Mouse (Mus musculus) gastrocnemius, postnatal 36 days (tissue): ENCODE measurements around the gene Dnm1. TPM values are rescaled to one million over a fixed set of nuclear protein-coding genes. Genes with fewer than 3 reads are reported as not detected.
A peak's percentile ranks its signal among the peaks of the same experiment; 100 is the strongest.
"Not testable (repeated sequence)": the region's sequence is repeated elsewhere in the genome, so short reads cannot be mapped to it uniquely, and the experiment has no call there.

Experiments used
- DNase-seq, 2 experiments: peaks; one replicate each; pipeline ENCODE4 v3.0.0; 2022
- intact Hi-C: fragments of 180-260 bp; cut with DNase I; formaldehyde crosslinking; loops from one replicate; pipeline ENCODE4 v1.15.1; 2025
- total RNA-seq, 2 experiments: library from RNA; stranded (reverse); gene quantifications; 2 replicates each; pipeline ENCODE4 v1.2.3; 2021

Gene Dnm1
- total RNA-seq, 2 experiments from 2014 or later = 4.8 to 5.3 TPM

DNA sequence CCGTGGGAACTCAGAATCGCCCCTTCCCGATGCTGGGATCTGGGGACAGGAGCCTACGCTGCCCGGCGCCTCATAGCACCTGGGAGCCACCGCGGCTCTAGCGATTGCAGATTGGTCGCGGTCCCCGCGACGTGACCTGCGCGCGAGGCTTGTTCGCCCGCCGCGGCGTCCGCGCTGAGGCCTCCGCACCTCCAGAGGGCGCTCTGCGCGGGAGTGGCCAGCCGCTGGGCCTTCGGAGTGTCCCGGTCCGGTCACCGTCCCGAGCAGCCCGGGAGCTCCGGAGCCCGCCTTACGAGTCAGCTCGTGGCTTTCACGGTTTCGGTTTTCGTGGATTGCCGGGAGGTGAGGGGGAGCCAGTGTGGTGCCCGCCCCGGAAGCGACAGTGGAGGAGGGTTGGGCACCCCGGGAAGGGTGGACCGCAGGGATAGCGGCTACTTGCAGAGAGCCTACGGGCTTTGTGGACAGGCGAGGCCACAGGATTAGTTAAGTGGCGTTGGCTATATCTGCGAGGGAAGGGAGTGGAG is 9.7 kb upstream of the Dnm1 start:
- intact Hi-C loops = no loop called here
- peak; percentile 90 to 93 for DNase-seq

DNA sequence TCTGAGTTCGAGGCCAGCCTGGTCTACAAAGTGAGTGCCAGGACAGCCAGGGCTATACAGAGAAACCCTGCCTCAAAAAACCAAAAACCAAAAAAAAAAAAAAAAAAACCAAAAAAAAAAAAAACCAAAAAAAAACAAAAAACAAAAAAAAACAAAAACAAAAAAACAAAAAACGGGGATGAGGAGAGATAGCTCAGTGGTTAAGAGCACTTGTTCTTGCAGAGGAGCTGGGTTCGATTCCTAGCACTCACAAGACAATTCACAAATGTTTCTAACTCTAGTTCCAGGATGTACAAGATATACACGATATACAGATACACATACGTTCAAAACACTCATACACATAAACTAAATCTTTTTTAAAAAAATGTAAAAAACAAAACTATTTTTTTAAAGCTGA is 9.1 kb upstream of the Dnm1 start:
- DNase-seq, intact Hi-C loops: not testable (repeated sequence)

DNA sequence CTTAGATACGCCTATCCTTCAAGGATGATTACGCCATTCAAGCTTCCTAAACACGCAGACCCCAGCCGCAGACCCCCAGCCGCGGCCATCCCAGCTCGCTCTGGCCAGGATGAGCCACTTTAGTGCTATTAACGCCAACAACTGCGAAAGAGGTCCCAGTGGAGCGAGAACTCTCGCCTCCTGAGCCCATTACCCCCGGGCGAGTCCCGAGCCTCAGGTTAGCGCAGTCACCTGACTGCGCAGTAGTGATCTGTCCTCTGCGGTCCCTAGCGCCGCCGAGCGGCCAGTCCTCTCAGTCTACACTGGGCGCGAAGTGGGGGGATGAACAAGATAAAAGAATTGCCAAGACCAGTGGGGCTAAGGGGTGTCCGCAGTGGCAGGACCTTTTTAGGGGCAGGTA is 8.3 kb upstream of the Dnm1 start:
- intact Hi-C loops = no loop called here
- DNase-seq = peak; percentile 66 to 68

DNA sequence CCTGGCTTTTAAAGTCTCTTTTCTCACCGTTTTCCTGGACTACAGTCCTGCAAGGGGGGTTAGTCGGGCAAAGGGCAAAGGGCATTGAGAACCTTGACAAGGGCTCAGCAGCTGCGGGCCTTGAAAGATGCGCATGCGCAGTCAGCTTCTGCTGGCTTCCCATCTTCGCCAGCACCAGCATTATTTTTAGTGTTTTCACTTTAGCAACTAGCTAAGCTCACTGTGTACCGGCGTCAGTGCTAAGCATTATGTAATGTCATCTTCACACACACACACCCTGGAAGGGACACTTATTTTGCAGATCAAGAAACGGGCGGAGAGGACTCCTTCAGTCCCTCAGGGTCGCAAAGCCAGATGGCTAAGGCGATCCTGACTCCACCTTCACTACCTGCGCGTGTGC is 7.6 kb upstream of the Dnm1 start:
- intact Hi-C loops = no loop called here
- peak; percentile 58 to 71 for DNase-seq

DNA sequence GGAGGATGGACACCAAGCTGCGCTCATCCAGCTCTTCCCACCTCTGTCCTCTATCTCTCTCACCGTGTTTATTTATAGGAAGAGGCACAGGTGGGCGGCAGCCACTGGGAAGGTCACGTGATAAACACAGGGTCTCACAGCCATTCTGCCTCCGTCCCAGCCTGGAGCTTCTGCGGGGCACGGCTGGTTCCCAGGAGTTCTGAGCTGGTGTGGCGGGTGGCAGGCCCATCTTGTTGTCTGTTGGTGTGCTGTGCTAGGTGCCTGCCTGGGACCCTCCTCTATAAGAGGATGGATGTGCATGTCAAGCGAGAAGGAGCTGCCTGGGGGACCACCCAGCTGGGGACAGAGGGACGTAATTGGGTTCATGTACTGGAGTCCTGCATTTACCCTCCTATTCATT is 5.2 kb upstream of the Dnm1 start:
- no peak for DNase-seq
- intact Hi-C loops = loop anchor here (5.0 to 10.0 kb wide), 2 partner anchors 44 to 224 kb away; no protein-coding TSS in a partner anchor

DNA sequence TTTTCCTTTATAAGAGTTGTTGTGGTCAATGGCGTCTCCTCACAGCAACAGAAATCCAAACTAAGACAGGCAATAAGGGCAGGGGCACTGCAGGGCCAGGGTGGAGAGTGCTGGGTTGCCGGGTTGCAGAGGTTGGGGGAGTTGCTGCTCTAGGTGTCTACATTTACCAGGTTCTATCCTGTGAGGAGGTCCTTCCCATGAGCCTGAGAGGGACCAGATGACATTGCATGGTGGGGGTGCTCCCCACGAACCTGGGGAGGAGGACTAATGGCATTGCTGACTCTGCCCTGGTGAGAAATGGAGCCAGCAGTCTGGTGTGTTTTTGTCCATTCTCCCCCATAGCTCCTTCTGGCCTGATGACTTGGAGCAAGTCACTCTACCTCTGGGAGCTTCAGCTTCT is 4.6 kb upstream of the Dnm1 start:
- no peak for DNase-seq
- intact Hi-C loops = loop anchor here (5.0 to 10.0 kb wide), 2 partner anchors 45 to 223 kb away; no protein-coding TSS in a partner anchor

DNA sequence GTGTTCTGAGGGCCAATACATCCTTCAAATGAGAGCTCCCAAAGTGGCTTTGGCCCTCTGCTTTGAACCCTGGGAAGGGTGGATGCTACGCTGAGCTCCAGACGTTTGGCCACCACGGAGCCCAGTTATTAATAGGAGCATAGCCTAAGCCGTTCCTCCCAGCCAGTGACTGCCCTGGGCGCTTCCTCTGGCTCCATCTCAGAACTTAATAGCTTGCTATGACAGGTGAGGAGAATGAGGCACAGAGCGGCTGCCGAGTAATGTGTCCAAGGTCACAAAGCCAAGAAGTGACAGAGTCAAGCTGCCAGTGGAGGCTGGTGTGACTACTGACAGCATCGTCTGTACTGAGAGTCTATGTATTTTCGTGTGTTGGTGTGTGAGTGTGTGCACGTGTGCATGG is 3.1 kb upstream of the Dnm1 start:
- DNase-seq = no peak
- intact Hi-C loops = loop anchor here (5.0 to 10.0 kb wide), 2 partner anchors 46 to 221 kb away; no protein-coding TSS in a partner anchor

DNA sequence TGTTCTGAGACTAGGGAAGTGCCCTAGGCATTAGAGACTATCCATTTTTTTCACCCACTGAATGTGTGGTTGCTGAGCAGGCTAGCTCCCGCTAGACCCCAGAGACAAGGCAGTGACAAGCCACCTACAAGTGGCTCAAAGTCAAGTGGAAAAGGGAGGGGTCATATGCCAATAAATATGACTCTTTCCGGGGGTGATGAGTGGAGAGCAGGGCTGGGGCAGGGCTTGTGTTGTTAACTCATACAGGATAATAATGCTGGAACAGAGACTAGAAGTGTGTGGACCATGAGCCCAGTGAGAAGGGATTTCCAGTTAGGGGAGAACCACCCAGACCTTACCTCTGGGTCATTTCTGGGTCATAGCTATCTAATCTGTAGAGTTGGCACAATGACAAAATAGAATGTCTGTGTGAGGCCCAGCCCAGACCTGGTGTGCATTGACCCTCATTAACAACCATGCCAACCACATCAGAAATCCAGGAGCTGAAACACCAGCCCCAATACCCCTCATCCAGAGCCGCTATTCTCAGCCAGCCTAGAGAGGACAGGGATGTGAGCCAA is 1.3 kb upstream of the Dnm1 start:
- intact Hi-C loops = loop anchor here (5.0 to 10.0 kb wide), 2 partner anchors 37 to 220 kb away; no protein-coding TSS in a partner anchor
- DNase-seq = no peak

DNA sequence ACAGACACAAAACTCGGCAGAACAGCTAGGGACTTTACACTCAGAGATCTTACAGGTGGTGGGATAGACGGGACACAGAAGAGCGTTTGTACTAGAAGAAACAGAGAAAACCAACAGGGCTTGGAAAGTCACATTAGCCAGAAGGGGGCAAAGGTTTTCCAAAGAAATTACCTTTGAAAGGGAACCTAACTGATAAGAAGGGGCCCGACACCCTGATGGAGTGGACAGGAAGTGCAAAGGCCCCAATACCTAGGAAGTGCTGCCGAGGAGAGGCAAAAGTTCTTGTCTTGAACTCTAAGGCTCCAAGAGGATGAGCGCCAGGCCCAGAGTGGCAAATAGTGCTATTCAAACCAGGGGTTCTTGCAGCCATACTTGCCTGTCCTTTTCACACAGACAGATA is 698 bp upstream of the Dnm1 start:
- intact Hi-C loops = loop anchor here (5.0 to 10.0 kb wide), 2 partner anchors 37 to 219 kb away; no protein-coding TSS in a partner anchor
- no peak for DNase-seq

DNA sequence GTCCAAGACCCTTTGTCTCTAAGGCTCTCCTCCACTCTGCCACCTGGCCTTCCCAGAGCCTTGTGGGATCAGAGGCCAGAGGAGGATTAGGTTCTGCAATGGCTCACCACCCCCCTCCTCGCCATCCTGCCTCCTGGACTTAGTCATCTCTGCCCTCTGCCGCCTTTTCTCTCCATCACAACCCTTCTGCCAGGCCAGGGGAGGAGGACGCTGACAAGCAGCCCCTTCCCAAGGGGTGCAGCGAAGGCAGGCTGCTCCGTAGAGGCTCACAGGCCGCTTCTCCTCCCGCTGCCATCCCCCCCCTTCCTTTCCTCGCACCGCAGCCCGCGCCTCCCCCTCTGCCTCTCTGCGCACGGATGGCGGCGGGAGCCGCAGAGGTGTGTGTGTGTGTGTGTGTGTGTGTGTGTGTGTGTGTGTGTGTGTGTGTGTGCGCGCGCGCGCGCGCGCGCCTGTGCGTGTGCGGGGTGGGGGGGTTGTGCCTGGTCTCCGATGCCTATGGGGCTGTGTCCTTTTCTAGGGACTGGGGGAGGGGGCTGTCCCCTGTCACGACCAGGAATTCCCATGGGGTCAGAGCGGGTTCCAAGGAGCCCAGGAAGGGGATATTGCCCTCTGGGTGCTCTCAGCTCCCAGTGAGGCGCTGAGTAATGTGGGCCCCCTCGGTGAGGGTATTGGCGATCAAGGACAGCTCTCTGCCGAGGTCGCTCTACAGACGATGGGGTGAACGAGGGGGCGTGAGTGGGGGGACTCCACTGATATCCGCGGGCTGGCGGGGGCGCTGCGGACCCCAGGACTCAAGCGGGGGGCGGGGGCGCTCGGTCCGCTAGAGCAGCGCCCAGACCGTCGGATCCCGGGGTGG is 759 bp downstream of the Dnm1 start, which contains the start of gene Ciz1:
Gene Ciz1 (plus strand): TSS at position 177 of the 856 bp plus-strand sequence.
- DNase-seq = no peak
- intact Hi-C loops = loop anchor here (5.0 to 10.0 kb wide), 2 partner anchors 35 to 218 kb away; no protein-coding TSS in a partner anchor

DNA sequence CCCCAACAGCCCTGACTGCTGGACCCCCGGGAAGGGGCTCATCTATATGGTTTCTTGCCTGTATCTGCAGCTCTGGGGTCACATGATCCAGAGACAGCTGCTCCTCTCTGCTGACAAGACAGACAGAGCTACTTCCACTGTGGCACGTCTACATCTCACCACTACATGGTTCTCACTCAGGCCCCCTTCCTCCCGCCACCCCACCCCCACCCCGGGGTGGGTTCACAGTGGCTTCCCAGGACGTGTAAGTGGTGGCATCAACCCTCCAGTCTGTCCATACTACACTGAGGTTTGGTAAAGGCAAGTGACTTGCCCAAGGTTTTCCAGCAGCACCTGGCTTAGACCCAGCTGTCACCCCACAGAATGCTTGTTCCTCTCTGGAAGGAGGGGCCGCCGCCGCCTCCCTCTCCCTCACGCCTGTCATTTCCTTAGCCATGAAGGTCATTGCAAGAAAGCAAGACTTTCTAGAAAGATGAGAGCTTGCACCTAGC is 1.6 kb downstream of the Dnm1 start:
- DNase-seq = no peak
- intact Hi-C loops = loop anchor here (5.0 to 10.0 kb wide), 2 partner anchors 34 to 217 kb away; no protein-coding TSS in a partner anchor

DNA sequence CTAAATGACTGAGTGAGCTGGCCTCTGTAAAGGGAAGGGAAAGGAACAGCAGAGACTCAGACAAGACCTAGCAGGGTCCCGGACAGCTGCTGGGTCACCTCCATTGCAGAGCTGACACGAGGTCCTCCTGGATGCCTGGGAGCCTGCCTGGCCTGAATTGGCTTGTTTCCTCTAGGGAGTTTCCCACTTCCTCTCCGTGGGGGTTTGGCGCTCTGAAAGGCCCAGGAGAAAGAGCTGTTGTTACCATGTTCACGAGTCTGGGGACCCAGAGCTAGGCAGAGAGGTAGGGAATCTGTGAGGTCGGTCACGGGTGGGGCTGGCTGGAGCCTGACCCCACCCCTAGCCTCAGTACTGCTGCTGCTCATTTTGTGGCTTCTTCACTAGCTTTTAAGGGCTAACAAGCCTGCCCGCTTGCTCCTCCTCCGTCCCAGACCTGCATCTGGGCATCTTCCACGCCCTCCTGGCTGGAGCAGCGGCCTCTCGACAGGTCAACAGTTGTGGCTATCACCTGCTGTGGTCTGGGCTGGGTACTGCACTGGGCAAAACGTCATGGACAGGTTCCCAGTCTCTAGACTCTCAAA is 2.6 kb downstream of the Dnm1 start:
- DNase-seq = no peak
- intact Hi-C loops = loop anchor here (5.0 to 10.0 kb wide), 2 partner anchors 33 to 216 kb away; no protein-coding TSS in a partner anchor

DNA sequence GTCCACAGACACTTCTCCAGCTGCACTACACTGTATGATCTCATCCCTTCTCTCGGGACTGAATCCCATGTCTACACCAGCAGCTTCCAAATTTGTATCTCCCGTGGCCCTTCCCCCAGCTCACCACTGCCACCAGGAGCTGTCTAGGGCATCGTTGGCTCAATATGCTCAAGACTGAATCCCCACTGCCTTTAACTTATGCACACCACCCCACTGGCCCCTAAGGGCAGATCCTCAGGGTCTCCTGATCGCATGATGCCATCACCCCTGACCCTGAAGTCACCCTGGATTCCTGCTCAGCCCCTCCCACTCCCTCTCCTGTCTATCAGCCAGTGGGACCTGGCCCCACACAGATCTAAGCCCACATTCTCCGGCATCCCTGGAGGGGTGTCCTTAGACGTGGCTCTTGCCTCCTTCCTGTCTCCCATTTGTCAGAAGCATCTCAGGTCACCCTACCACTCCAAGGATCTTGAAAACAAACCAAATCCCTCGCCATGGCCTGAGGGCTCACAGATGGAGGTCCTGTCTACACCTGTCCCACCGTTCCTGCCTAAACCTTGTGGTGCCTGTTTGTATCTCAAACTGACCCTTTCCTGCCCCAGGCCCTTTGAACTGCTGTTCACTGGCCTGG is 3.4 kb downstream of the Dnm1 start:
- no peak for DNase-seq
- intact Hi-C loops = loop anchor here (5.0 to 10.0 kb wide), 2 partner anchors 32 to 215 kb away; no protein-coding TSS in a partner anchor

DNA sequence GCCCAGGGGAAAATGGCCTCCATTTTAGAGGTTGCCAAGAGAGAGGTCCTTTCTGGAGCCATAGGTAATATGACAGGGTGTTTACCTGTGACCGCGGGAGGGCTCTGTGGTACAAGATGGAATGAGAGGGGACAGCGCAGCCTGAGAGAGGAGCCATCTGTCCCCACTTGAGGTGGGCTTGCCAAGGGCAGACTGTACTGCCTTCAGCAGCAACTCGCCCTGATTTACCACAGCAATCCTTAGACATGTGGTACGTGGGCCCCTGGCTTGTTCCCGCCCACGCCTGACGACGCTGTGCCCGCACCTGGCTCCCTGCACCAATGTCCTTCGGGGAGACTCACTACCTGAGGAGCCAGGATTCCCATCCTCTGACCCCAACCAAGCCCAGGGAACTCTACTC is 4.8 kb downstream of the Dnm1 start:
- DNase-seq = no peak
- intact Hi-C loops = no loop called here

DNA sequence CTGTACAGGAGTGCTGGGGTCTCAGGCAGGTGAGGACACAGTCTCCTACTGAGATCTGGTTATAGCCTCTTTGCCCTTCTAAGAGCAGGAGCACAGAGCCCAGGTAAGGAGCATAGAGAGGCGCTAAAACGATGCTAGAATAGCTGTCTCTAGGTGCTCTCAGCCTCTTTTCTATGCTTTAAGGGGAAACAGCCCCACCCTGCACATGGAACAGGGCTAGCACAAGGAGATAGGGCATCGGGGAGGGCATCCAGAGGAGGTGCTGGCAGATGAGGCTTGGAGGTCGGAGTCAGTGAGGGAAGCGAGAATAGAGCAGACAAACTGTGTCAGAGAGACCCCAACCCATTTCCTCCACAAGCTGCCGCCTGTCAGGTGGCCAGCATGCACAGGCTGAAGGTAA is 6.1 kb downstream of the Dnm1 start:
- DNase-seq = no peak
- intact Hi-C loops = no loop called here

DNA sequence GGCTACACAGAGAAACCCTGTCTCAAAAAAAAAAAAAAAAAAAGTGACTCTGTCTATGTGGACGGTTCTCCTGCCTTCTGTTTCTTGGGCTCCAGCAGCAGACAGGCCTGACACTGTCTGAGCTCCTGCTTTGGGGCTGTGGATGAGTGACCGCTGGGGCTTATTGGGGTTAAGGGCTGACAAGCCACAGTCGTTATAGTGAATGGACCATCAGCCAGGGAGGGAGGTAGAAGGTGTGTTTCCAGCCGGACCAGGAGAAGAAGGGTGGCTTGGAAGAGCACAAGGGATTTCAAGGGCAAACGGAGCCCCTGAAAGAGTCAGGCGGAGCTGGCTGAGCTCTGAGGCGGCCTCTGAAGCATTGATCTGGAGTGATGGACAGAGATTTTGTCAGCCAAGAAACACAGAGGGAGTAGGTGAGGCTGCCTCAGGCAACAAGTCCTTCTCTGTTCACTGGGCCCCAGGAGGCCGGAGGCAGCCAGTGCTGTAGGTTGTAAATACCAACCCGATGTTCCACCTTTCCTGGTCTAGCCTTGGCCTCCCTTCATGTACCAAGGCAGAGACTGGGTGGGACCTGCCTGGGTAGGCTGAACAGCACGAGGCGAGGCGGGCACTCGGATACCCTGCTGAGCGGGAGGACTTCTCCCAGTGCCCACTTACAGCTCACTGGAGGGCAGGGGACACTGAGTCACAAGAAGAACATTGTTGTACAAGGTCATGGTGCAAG is 8.4 kb downstream of the Dnm1 start:
- DNase-seq = no peak
- intact Hi-C loops = no loop called here

DNA sequence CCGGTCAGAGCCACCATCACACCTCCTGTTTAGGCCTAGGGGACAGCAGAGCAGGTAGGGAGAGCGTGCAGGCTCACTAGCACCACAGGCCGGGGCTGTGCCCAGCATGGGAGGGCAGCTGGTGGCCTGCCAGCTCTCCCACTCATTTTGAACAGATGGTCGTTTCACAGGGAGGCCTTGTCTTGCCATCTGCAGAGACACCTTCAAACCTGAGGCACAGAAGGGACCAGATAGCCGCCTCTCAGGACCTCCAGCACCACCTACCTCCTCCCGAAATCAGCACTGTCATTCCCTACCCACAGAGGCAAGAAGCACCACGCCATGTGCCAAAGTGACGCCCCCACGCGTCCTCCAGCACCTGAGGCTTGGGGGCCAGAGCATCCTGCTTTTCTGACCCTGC is 9.1 kb downstream of the Dnm1 start:
- intact Hi-C loops = no loop called here
- DNase-seq = no peak

DNA sequence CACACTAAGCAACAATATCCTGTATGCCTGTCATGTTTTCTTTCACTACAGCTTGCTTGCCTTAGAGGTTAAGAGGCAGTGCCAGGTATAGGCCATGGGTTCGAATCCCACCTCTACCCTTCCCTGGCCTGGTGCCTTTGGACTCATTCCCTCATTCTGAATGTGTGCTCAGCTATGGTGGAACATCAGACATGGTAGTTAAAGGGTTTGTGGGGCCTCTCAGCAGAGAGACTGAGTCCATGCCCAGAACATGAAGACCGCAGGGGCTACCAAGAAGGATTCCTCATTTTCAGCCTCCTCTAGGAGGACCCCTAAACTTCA is 9.8 kb downstream of the Dnm1 start:
- intact Hi-C loops = no loop called here
- no peak for DNase-seq

DNA sequence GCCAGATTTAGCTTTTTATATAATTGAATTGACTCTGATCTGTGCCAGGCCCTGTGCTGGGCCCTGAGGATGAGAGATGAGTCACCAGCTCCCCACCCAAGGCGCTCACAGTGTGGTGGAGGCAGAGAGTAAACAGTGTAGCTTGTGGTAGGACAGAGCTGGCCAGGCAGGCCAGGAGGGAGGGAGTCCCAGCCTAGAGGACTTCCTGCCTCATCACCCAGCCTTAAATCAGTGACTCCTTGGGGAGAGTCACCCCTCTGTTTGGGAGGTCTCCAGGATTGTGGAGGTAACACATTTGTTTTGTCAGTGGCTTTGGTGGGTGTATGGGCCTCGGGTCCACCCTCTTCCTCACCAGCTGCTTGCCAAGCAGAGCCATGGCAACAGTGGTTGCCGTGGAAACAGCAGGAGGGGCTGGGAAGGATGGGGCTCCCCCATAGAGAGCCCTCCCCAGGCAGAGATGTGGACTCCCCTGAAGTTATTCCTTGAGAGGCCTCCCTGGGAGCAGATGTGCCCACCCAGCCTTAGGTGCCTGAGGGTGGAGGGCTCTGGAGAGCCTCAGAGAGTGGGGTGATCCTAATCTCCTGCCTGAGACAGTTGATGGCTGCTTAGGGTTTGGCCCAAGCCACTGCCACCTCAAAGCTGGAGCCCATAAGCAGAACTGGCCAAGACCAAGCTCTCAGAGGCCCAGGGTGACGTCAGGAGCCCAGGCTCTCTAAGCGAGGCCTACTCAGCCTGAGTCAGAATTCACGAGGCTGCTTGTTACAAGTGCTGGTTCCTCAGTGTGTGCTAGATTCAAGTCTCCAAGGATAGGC is 10.4 kb downstream of the Dnm1 start:
- DNase-seq = peak; percentile 67 to 68
- intact Hi-C loops = no loop called here
